Mouse (Mus musculus): Measurements from ENCODE around the gene Ifih1.
A peak's percentile ranks its signal among the peaks of the same experiment; 100 is the strongest.

The Ifih1 gene

DNA sequence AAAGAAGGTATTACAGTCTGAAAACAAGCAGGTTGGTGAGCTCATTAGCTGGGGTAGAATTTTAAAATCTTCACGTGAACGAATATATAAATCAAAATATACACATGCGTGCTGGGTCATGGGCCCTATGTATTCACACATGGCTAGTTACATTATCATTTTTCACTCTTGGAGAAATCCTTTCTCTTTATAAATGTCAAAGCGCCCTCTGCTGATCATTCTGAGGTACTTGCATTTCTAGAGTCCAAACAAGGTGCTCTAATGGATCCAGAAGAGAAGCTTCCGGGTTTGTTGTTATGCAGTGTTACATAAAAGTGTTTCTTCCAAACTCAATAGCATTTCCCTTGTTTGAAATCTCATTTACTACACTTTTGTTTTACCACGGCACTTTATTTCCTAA, 15.6 kb downstream of the Ifih1 start:
- no peak for DNase-seq

DNA sequence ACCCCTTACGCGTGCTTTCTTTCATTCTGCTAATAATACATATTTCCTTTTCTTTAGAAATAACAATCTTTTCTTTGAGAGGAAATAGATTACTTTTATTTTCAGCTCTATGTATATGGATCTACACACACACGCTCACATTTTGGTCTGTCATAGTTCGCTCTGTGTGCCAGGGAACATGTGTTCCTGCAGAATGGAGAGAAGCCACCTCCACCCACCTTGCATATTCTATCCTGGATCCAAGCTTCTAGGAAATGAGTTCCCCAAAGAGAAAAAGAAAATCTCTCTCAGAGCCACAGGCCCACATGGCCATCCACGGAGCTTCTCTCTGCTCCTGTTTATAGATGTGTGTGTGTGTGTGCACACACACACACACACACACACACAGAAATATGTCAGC, 17.7 kb downstream of the Ifih1 start:
- peak; percentile 61 for DNase-seq

DNA sequence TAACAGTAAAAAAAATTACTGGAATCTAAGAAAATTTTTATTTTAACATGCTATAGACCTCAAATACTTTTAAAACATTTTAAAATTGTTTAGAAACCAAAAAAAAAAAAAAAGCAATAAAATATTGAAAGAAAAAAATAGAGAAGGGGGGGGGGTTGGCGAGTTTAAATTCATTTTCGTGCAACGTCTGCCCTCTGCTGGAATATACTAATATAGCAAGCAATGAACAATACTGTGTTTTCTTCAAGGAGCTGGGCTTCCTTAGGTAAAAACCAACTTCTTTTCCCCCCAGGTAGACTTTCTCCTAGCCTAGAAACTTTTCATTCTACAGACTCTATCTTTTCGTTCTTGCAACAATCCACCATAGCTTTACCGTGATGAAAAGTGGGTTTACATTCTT, 18.3 kb downstream of the Ifih1 start:
- no peak for DNase-seq

DNA sequence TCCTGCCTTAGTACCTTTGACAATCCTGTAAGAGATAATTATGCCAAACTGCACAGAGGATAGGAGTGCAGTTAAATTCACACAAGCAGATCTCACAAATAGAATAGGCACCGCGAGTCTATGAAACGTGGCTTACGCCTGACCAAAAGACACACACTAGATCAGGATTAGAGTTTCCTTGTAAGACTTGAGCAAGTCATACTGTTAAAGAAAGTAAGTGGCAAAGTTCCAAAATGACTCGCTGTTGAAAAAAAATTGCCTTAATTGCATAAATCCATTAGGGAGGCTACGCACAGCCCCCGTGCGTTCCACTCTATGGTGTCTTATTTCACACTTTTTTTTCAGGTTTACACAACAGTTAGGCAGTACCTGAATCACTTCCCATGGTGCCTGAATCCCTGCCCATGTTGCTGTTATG, 23.0 kb downstream of the Ifih1 start:
- no peak for DNase-seq

DNA sequence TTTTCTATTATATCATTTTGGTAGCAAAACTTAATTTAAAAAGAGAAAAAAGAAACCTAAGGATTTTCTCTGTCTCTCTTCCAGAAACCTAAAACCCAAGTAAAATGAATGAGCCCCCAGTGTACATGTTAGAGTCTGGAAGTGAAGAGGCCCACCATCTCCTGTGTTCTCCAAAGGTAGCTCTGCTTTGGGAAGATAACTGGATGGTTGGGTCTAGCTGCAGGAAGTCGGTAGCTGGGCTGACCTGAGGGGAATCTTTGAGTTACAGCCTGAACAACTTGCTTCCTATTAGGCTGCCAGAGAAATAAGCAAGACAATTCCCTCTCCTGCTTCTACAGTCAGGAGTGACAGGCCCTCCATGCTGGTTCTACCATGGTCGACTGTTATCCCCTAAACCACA, 26.4 kb downstream of the Ifih1 start:
- DNase-seq: no peak

DNA sequence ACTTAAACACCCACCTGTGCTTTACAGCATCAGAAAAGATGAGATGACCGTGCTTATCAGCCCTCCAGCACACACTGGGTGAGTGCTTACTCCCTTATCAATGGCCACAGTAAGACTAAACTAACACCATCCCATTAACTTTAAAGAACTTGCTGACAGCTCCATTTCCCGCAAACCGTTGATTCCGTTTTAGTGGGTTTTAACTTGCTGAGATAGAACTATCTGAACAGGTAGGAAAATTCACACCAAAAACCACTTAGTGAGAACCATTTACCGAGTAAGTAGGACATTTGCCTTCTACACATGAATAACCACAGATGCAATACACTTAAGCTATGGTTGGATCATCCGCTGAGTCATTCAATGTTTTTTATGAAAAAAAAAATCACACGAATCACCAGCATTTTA, 27.1 kb downstream of the Ifih1 start:
- DNase-seq: no peak

DNA sequence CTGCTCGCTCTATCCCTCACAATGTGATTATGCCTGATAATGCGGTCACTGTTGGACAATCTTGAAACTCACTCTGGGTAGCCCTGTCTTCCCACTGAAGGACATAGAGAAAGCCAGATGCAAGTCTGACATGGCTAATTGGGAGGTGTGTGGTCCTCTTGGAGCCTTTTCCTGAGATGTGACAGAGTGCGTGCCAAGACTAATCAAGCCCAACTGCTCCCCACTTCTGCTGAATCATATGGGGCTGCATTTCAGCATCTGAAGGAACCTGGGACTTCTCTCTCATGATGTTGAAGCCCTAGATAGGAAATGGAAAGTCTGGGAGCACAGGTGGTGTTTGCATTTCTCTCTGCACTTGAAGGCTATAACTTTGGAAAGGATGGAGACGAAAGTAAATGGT, 32.9 kb downstream of the Ifih1 start:
- no peak for DNase-seq

DNA sequence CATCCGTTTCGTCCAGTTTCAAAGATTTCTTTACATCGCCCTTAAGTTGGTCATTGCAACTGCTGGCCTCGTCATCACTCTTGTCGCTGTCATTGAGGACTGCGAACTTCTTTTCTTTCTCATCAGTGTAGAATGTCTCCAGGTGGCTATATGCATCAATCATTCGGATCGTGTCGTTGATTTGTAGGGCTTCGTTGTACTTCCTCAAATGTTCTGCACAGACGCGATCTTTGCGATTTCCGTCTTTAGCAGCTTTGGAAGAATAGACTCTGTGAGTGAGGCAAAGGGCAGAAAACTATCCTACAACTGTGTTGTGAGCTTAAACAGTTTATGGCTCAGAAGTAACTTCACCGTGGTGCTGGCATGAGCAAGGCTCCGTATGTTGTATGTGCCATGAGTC, 39.9 kb downstream of the Ifih1 start:
- no peak for DNase-seq

DNA sequence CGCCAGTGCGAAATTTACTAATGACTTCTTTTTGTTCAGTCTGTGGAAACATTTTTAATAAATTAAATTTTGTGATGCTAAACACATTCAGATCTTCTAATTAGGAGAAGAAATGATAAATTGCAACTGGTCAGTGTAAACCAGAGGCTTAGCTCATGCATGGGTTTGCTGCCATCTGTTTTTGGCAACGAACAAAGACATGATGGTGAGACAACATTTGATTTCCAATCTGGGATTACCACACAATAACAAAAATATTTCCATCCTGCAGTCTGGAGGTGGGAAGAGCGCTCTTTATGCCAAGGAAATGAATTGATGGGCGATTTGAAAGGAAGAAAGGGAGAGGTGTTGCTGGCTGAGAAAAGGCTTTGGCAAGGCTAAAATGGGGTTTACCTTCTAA, 42.5 kb downstream of the Ifih1 start:
- DNase-seq: no peak

DNA sequence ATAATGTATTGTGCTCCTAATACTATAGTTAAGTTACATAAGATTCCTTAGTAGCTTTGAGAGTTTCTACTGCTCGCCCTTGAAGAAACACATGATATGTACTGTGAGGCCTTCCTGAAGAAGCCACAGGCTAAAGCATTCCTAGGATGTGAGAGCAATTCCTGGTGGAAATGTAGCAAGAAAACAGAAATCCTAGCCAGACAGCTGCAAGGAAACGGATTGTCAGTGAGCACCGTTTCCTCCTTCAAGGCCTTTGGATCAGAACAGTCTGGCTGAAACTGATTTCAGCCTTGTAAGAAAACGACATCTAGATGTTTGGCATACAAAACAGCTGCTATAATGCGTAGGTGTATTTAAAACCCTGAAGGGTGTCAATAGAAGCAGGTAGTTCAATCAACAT, 49.5 kb downstream of the Ifih1 start:
- DNase-seq: no peak

DNA sequence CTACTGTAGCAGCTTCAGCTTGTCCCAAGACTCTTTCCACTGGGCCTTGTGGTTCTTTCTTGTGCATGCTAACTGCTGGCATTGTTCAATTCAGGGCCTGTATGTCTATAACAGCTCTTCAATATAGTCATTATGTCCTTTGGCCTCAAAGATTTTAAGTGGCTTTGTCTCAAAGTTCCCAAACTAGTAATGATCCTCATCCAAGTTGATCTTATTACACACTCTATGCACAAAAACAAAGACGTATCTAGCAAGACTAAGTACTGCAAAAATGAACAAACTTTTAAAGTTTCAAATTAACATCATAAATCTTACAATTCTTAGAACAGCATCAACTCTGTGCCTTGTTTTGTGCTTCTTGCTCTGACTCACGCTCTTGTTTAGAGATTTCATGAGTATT, 51.6 kb downstream of the Ifih1 start:
- no peak for DNase-seq

DNA sequence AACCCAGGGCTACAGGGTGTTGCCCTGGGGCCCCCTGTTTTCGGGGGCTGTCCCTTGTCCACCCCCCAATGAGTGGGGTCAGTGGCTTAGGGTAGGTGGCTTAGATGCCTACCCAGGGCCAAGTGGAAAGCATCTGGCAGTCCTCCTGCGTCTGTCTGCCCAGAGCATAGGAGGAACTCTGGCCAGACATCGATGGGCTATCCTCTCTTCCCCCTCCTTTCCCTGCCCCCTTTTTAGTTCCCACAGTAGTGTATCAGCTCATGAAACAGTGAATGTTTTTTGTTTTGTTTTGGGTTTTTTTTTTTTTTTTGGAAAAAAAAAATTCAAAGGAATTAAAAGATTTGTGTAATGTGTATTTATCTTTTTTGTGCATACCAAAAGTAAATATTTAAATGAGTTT, 54.5 kb downstream of the Ifih1 start:
- DNase-seq: no peak

DNA sequence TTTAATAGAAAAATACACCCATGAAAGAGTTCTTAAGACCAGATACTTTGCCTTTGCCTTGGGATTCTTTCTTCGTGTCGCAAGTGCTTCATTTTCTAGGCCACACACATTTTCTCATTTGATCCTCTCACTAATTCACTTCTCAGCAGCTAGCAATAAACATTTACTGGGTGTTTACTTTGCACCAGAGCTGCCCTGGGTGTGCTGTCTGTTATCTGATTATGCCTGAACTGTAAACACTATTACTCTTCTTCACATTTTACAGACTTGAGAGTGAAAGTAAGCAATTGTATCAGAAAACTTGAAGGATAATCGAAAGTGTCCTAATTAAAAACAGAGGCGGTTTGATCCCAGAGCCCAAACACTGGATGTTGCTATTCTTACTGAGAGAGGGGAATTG, 56.7 kb downstream of the Ifih1 start:
- no peak for DNase-seq

DNA sequence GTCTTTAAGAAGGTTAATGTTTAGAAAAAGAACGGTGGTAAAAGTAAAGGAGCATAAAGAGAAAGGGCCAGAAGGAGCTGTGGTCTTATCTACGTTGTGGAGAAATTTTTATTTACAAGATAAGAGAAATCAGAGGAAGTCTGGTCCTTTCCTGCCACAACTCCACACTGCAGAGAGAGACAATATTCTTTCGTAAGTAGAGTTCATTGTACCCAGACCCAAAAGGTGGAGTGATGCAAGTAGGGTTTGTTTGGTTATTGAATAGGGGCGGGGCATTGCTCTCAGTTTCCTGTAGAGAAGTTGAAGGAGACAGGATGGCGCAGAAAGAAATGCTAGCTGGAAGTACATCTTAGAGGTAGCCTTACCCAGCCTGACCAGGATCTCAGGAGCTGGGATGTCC, 60.3 kb downstream of the Ifih1 start:
- no peak for DNase-seq

DNA sequence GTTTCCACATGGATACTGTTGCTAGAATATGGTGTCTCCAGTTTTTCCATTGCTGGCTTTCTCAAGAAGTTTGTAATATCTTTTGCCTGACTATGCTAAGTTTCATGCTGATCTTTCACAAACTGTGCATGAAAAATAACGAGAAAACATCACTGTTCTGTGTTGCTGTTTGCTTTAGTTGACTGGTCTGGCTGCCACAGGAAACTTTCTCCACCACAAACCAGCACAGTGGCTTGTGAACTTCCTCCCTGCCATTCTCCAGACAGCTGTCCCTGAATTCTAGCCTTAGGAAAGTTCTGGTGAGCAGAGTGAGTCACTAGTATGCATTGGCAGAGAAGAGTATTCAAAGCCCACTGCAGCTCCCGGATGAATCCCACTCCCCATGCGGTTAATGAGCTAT, 71.1 kb downstream of the Ifih1 start:
- no peak for DNase-seq

DNA sequence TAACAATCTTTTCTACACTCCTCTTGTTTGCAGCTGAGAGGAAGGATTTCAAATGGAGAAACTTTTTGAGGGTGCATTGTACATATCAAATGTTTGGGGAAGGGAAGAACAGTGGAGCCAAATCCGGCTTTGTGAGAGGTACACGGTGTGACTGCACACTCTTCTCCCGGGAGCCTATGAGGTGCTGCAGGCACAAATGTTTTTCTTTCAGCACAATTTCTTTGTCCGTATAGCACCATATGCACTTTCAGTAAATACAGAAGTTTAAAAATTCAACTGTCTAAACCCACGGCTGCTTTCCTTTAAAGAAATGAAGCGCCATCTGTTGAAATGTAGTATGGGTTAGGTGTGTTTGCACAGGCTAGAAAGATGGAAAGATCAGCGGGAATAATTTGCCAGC, 71.8 kb downstream of the Ifih1 start:
- DNase-seq: peak; percentile 37

DNA sequence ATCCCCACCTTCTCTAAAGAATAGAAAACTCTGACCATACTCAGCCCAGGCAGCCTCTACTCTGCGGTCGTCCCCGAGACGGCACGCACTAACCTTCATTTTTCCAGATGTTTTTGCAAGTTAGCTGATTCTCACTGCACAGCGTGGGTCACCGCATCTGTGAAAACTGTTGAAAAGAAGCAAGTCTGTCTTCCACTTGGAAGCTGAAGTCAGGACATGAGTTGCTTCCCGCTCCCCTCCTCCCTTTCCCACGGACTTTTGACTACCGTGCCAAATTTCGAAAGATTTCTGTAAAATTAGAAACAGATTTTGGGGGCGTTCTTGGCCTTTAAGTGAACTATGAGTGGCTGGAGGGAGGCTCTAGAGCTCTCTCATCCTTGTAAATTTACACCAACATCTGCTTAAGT, 72.3 kb downstream of the Ifih1 start, which contains the start of gene Fap:
Gene Fap (minus strand): TSS at position 323 of the 407 bp plus-strand sequence.
- peak; percentile 11 for DNase-seq

DNA sequence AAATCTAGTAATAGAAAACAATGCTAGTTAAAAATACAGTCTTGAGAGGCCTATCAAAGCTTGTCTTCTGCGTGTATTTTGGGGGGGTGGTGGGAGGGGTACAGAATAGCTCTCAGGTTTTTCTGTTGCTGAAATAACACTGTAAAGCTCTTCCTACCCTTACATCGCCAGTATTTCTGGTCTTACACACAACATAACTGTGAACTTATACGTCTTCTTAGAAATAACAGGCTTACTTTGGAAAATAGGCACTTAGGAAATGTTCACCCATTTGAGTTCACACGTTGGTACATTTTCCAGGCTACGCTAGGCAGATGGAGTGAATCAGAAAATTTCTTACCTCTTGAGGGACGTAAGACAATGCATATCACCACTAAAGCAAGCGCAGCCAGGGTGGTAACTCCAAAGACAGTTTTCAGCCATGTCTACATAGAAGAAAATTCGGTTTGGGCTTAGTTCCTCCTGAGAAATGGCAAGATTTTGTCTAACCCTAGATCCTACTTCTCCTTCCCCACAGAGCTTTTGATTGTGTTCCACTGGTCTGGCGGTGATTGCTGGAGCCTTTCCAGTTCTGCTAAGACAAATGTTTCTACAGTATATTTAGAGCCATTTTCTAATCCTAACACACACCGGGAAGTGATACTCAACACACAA, 72.8 kb downstream of the Ifih1 start:
- DNase-seq: peak; percentile 17

DNA sequence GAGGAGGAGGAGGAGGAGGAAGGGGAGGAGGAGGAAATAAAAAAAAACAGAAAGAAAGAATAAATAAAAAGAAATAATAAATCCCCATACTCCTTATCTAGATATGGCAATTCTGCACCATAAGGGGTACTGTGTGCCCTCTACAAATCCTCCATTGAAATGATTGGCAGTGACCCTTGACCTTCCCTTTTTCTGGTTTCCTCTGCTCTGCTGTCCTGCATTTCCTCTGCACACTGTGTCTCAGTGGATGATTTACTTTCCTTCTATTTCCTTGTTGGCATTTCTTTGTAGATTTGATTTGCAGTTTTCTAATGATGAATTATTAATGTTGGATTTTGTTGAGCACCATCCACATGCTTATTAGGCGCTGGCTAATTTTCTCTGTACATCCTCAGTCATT, 81.4 kb downstream of the Ifih1 start:
- DNase-seq: no peak

DNA sequence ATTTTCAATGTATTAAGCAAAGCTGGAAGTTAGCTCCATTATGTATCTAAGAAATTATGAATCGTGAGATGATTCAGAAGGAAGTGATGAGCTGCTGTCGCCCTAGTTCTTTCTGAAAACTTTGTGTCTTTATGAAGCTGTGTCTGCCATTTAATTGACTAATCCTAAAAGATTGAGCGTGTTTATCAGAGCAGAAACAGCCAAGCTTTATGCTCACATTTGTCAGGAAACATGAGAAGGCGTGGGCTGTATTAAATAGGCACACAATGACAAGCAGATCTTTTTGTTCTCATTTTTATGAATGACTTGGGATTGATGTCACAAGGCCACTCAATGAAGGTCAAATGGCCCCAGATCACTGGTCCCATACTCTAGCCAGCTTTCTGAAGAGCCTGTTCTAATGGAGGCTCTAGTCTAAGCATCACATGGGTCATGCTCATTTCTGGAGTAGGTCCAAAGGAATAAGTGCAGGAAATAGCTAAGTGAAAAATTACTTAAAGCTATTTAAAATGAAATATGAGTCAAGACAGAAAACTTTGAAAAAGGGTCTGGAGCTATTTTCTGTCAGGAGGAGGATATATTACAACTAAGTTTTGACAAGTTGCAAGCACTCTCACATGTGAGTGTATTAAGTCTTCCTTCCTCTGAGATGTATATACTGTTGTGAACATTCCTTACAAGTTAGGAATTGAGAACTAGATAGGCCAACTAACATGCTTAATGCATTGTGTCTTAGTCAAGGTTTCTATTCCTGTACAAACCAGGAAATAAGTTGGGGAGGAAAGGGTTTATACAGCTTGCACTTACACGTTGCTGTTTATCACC, 83.2 kb downstream of the Ifih1 start:
- no peak for DNase-seq

DNA sequence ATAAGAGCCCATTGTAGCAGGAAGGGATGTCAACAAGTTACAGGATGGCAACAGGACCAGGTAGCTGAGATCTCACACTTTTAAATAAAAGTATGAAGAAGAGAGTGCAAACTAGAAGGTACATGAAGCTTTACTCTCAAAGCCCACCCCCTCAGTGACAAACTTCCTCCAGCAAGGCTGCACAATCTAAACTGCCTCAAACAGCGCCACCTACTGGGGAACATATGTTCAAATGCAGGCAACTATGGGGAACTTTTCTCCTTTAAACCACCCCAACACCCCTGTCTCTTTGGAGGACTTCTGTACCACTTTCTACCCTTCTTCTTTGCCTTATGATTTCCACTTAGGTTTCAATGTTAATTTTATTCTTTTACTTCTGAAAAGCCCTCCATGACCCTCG, 88.6 kb downstream of the Ifih1 start:
- DNase-seq: no peak

DNA sequence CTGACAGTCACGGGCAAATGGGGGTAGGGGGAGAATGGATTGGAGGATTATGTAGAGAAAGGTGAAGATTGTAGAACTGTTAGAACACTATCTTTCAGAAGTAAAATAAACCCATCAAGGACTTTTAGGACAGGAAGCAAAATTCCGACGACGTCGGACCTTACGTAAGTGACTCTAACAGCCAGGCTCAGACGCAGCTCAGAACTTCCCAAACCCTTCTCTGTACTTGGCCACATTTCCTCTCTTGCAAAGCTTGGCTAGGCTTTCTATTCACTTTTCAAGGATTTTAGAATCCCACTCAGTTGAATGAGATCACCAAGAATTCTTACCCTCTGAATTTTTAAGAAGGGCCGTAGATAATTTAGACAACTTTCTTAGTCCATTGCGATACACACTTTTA, 89.7 kb downstream of the Ifih1 start:
- no peak for DNase-seq

DNA sequence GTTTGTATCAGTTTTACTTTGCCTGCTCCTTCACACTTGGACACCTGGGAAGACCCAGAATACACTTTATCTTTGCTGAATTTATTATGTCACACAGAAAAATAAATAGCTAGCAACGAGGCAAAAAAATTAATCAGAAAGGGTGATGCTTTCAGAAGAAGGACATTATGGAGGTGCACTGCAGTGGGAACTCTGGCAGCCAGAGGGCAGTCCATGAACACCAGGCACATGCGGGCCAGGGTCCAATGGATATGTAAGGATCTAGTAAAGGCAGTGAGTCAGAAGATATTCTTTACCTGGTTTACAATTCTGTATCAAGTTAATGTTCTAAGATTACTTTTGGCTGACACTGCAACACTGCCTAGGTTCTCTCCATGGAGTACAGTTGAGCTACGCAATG, 96.4 kb downstream of the Ifih1 start:
- no peak for DNase-seq

DNA sequence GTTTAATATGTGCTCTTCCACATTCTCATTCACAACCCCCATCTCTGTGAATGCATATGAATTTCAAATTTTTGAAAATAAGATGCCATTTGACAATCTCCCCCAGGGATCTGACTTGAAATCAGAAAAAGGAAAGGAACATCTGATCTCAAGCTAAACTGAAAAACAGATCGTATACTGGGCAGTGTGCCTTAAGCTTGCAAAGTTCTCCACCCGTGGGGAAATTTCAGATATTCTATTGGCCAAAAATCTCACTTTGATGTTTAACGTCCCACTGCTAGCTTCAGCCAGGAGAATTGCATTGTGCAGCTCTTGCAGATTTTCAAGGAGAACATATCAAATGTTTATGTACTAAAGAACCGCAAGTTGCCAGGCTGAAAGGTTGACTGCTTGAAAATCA, 96.9 kb downstream of the Ifih1 start:
- DNase-seq: no peak

DNA sequence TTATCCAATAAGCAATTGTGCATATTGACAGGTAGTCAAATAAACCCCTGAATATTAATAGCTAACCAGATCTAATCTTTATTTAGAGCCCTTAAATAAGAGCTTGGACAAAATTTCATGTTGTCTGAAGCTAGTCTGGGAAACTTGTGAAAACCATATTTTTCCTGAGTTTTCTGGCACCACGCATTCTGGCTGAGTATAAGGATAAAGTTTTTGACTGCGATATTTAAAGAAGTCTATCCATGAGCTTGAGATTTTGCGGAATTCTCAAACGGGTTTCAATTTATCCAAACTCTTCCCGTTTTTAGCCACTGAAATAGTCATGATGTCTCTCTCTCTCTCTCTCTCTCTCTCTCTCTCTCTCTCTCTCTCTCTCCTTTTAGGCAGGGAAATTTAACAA, 98.0 kb downstream of the Ifih1 start:
- DNase-seq: no peak

Data from right cerebral cortex, postnatal 25 days (tissue).